Mouse (Mus musculus): ENCODE data around the gene Ackr3.

- TF ChIP-seq CTCF (IDR thresholded peaks at IDR 0.05; ENCODE audit: borderline replicate concordance, extremely low read depth, insufficient read depth, insufficient read length) (no peak), POLR2A (IDR thresholded peaks at IDR 0.05; ENCODE audit: borderline replicate concordance, extremely low read depth, insufficient read depth, insufficient read length, poor library complexity, severe bottlenecking) (no peak)
These were observed 38.7 kb downstream of the Ackr3 start for GRCm38 (mm10) chr1:90242444-90242989.

Measured in brain, embryonic 14.5 days (tissue).